Mouse (Mus musculus): Measurements from ENCODE around the gene Adgrg3. TPM values are rescaled to one million over a fixed set of nuclear protein-coding genes. Genes with fewer than 3 reads are reported as not detected.

Gene Adgrg3
- under 1 TPM; 0.33 TPM for total RNA-seq (2021)
- long read RNA-seq, experiment 1, result 0 reads
- long read RNA-seq, experiment 2, result 0 reads

GRCm38 (mm10) chr8:95017451-95017850, at the start of gene Adgrg3:
Adgrg3 (plus strand) TSS chr8:95017692.
- intact Hi-C loops (cut with DNase I; ENCODE audit: low total_unique reads), result no loop called here
- no peak for DNase-seq

DNA sequence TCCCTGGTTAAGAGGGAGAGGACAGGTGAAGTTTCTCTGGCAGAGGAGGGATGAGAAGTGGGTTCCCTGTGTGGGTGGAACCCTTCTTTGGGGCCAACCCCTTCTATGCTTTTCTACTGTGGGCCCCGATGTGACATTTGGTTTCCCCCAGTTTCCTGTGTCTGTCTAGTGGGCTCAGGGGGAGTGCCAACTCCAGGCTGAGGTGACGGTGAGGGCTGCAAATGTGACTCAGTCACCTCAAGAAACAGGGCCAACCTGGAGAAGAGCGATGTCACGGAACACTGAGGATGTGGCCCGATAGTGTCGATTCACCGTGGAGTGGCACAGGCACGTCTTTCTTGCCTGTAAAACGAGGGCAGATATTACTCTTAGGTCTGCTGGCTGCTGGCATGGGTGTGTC, 44.2 kb upstream of the Adgrg3 start:
- intact Hi-C loops (cut with DNase I; ENCODE audit: low total_unique reads), result no loop called here
- DNase-seq, result no peak

- DNase-seq, result no peak
- intact Hi-C loops (cut with DNase I; ENCODE audit: low total_unique reads), result no loop called here
These were observed 43.7 kb upstream of the Adgrg3 start for GRCm38 (mm10) chr8:94973786-94974185.

DNA sequence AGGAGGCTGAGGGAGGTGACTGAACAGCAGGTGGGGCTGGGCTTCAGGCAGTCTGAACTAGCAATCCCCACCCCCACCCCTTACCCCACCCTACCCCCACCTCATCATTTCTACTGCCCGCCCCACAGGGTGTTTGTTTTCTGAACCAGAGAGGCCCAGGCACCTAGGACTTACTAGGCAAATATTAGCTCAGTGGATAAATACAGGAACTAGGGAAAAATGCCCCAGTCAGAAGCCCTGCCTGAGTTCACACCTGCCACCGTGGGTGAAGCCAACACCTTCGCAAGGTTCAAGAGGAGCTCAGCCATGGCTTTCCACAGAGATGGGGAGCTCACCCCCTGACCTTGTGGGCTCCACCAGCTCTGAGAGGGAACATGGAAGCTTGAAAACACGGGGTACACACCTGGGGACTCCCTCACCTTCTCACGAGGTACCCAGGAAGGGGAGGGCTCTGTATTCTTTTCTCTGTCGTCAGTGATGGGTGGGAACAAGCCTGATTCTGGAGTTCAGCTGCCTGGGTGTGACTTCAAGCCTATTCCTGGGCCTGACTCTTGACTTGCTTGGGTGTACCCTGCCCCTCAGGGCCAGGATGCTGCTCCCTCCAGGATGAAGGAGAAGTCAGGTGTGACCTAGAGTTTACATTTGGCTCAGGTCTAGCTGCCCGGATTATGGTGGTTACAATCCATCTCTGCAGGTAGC, 42.9 kb upstream of the Adgrg3 start, which contains the start of gene Adgrg1:
Gene Adgrg1 (plus strand): TSS at position 285 of the 699 bp plus-strand sequence.
- intact Hi-C loops (cut with DNase I; ENCODE audit: low total_unique reads), result no loop called here
- no peak for DNase-seq

GRCm38 (mm10) chr8:94976651-94977417, 40.7 kb upstream of the Adgrg3 start:
- intact Hi-C loops (cut with DNase I; ENCODE audit: low total_unique reads), result no loop called here

GRCm38 (mm10) chr8:94978131-94978530, 39.4 kb upstream of the Adgrg3 start:
- no peak for DNase-seq
- intact Hi-C loops (cut with DNase I; ENCODE audit: low total_unique reads), result no loop called here

More at GRCm38 (mm10) chr8:94976651-94977417, 40.7 kb upstream of the Adgrg3 start:
- no peak for DNase-seq

DNA sequence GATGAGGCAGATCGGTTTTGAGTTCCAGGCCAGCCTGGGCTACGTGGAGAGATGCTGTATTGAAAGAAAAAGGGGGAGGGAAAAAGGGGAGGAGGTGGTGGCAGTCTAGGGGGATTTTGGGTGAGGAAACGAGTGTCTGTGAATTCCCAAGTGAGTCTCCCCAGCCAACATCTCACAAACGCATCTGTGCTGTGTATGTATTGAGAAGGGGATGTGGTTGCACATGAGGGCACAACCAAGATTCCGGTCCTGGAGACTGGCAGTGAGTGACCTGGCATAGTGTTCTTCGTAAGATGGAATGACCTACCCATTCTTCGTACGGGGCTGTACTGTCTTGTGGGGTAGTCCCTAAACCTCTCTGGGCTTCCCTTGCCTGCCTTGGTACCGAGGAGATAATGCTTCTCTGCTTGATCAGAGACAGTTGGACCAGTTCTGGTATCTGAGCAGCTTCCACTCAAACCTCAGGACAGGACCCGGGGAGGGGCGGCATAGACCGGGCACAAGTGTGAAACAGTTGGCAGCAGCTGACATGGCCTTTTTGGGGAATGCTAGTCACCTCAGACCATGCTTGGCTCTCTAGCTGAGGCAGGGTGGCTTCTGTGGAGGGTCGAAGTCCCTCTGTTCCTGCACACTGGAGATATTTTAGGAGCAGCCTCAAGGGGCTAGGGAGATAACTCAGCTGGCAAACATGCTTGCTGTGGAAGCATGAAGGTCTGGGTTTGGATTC, 38.7 kb upstream of the Adgrg3 start:
- intact Hi-C loops (cut with DNase I; ENCODE audit: low total_unique reads), result no loop called here
- no peak for DNase-seq

DNA sequence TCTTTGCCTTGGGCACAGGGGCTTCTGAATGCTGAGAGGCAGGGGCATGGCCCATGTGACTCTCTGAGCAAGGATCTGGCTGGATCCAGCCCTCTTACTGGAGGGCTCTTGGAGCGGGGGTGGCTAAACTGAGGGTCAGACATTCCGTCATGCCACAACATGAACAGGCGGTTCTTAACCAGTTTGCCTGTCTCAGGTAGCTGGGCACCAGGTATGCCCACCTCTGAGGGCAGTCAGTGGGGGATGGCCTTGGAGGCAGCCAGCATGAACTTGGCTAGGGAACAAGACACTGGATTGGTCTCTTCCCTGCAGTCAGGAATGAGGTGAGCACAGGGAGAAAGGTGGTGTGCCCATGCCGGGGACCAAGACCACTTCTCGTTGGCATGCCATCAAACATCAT, 37.3 kb upstream of the Adgrg3 start:
- intact Hi-C loops (cut with DNase I; ENCODE audit: low total_unique reads), result no loop called here
- DNase-seq, result no peak

DNA sequence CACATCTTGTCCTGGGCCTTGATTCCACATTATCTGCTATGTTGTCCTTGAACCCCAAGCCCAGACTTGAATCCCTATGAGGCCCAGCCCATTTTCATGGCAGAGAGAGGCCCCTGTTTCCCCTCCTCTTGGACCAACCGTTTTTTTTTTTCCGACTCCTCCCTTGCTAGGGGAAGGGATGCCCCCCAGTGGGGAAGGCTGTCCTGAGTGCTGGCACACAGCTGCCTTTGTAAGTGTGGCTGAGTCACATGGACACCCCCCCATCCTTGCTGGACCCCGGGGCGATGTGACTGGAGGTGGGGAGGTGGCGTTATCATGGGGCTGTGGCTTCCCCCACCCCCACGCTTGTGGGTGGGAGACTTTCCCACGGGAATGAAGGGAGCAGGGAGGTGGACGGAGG, 36.5 kb upstream of the Adgrg3 start:
- intact Hi-C loops (cut with DNase I; ENCODE audit: low total_unique reads), result no loop called here
- no peak for DNase-seq

DNA sequence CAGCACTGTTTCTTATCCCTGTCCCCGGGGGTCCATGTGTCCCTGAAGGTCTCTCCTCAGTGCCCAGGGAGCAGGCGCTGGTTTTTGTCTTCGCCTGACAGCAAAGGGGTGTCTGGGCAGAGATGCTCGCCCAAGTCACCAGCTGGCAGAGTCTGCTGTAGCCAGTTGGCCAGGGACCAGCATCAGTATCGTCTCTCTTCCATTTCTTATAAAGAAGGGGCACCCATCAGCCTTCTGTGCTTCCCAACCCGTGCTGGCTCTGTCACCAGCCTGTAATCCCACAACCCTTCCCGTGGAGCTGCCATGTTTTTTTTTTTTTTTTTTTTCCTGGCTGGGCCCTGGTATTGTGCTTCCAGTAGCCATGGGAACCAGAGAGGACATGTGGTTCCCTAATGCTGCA, 35.6 kb upstream of the Adgrg3 start:
- intact Hi-C loops (cut with DNase I; ENCODE audit: low total_unique reads), result no loop called here
- no peak for DNase-seq

GRCm38 (mm10) chr8:94983146-94983545, 34.3 kb upstream of the Adgrg3 start:
- intact Hi-C loops (cut with DNase I; ENCODE audit: low total_unique reads), result no loop called here

DNA sequence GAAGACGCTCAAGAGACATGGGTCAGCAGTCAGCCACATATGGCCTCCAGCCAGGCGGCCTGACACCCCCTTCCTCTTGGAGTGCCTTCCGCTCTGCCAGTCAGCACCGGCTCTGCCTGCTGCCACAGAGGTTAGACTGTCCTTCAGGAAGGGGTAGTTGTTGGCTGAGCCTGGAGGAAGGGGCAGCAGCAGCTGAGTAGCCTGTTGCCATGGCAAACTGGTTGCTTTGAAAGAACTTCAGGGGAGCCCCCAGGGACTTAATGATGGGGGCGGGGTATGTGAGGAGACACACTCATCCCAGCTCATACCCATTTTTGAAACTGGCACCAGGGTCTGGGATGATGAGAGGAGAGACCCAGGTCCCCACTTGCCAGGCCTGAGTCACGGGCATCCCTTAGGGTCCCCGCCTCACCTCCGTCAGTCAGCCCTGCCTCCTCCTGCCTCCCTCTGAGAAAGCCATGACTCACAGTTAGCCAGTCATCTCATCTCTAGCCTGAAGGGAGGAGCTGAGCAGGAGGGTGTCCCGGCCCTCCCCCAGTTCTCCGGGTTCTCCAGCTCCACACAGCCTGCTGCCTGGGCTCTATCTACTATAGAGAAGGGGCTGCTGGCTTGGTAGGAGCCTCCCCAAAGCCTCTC, 33.5 kb upstream of the Adgrg3 start:
- intact Hi-C loops (cut with DNase I; ENCODE audit: low total_unique reads), result no loop called here
- DNase-seq, result peak; percentile 45

More at GRCm38 (mm10) chr8:94983146-94983545, 34.3 kb upstream of the Adgrg3 start:
- DNase-seq, result no peak

DNA sequence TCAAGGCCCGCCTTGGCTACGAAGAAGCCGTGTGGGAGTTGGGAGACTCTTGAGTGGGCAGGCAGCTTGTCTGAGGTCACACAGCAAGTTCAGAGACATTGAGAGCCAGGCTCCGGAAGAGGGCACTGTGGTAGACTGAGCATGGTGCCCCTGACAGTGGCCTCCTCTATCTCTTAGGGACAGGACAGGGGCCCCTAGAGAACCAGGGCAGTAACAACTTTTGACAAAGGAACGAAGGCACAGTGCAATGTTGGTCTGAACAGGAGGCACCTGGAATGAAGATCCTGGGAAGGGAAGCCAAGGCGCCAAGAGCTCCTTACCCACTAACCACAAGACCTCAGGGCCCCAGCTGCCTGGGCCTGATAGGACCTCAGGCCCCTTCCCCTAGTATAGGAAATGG, 32.5 kb upstream of the Adgrg3 start:
- DNase-seq, result no peak
- intact Hi-C loops (cut with DNase I; ENCODE audit: low total_unique reads), result no loop called here

DNA sequence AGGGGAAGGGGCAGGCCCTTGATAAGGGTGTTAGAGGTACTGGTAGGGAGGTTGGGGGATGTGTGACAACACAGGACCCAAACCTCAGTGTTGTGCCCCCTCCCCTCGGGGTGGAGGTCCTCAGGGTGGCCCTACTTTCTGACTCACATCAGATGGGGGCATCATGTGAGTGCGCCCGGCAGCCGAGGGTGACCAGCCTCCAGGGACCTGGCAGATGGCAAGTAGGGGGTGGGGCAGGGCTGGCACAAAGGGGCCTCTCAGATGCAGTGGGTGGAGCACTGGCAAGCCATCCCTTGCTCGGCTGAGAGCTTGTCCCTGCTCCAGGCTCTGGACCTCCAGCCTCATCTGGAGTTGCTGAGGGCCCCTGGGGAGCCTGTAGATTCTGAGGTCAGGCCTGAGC, 30.8 kb upstream of the Adgrg3 start:
- peak; percentile 39 for DNase-seq
- intact Hi-C loops (cut with DNase I; ENCODE audit: low total_unique reads), result no loop called here

- intact Hi-C loops (cut with DNase I; ENCODE audit: low total_unique reads), result no loop called here
- DNase-seq, result no peak
These were observed 29.9 kb upstream of the Adgrg3 start for GRCm38 (mm10) chr8:94987553-94987952.

- no peak for DNase-seq
- intact Hi-C loops (cut with DNase I; ENCODE audit: low total_unique reads), result no loop called here
These were observed 28.9 kb upstream of the Adgrg3 start for GRCm38 (mm10) chr8:94988619-94989018.

GRCm38 (mm10) chr8:94989711-94990110, 27.8 kb upstream of the Adgrg3 start:
- no peak for DNase-seq
- intact Hi-C loops (cut with DNase I; ENCODE audit: low total_unique reads), result no loop called here

DNA sequence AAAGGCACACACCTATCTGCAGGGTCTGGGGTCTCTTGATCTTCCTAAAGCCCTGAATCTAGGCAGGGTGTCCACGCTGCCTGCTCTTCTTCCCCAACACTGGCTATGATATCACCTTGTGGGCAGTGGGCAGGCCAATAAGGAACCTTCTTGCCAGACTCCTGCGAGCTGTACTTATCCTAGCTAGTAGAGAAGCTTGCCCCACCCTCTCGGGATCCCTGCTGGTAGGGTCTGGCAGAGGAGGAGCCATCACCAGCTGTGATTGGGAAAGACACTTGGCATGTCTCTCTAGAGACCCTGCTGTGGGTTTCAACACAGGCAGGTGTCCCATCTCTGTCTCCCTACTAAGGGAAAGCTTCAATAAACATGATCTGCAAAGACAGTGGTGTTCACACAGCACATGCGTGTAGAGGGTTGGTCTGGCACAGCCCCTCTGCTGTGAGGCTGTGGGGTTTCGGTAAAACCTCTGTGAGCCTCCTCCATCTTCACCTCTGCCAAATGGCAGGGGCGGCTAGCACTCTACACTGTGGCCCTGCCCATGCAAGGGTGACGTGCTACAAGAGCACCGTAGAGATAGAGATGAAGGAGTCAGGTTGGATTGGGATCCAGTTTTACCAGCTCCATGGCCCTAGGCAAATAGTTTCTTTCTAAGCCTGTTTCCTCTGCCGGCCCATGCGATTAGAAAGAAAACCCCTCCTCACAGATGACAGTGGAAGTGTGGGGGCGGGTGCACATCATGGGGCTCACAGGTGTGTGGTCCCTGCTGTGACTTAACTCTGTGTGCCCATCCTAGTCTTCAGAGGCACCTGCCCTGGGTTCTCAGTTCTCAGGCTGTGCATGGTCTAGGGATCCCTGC, 26.7 kb upstream of the Adgrg3 start:
- no peak for DNase-seq
- intact Hi-C loops (cut with DNase I; ENCODE audit: low total_unique reads), result no loop called here

DNA sequence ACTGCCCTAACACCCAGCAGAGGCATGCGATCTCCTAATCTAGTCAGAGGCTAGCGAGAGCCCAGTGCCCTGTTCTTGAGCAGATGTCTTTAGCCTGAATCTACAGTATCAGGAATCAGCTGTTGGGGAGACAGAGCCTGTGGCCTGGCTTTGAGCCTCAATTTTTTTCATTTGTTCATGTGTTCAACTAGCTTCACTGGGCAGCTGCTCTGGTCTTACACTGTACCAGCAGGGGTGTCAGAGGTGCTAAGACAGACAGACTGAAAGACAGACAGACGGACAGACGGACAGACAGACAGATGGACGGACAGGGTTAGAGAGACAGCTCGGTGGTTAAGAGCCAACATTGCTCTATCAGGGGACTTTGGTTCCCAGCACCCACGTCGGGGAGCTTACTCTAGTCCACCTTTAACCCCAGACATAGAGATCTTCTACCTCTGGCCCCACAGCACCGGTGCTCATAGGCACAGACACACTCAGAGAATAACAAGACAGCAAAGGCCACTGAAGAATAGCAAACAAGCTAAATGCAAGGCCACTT, 26.0 kb upstream of the Adgrg3 start:
- intact Hi-C loops (cut with DNase I; ENCODE audit: low total_unique reads), result no loop called here
- no peak for DNase-seq

Measured in gastrocnemius, postnatal 14 days (tissue).